Mouse (Mus musculus): ENCODE data around the gene BC049352.

Gene BC049352

DNA sequence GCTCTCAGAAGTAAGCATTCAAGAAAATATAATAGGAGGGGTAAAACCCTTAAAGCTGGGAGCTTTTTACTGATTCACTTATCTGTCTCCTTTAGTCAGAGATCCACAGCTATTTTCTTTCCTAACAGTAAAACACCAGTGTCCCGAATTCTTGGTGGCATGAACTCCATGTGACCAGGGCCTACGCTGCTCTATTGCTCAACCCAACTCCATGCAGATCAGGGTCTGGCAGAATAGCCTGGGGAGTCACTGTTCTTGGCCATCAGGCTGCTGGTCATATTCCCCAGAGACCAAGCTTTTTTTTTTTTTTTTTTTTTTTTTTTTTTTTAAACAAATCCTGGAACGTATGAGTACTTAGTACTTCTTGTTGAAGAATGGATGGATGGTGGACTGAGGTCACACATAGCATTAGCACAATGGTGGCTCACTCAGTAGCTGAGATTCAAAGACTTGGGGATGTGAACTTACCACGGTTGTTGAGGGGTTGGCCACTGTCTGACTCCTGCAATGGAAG lies 7.9 kb downstream of the BC049352 start:
- in situ Hi-C loops (cut with MboI): no loop called here

DNA sequence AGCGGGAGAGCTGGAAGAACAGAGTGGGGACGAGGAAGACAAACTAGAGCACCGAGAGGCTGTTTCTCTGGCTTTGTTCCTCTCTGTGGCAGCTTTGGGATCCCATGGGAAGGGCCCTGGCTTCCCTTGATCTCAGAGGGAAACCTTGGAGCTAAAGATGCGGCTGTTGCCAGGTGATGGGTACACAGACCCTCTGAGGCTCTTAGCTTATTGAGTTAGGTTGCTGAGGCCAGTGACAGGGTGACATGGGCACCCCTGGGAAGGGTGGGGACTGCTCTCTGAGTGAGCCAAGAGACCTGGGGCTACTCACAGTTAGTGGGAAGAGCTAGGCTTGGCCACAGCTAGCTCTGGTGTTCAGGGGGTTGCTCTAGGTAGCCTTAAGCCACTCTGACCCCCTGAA lies 13.7 kb downstream of the BC049352 start:
- in situ Hi-C loops (cut with MboI): no loop called here

GRCm38 (mm10) chr9:45196125-45196830 lies 14.5 kb downstream of the BC049352 start:
- in situ Hi-C loops (cut with MboI): no loop called here

- in situ Hi-C loops (cut with MboI): no loop called here
Observed at GRCm38 (mm10) chr9:45197549-45197948, 15.7 kb downstream of the BC049352 start.

GRCm38 (mm10) chr9:45201319-45201947 lies 19.6 kb downstream of the BC049352 start:
- in situ Hi-C loops (cut with MboI): no loop called here

DNA sequence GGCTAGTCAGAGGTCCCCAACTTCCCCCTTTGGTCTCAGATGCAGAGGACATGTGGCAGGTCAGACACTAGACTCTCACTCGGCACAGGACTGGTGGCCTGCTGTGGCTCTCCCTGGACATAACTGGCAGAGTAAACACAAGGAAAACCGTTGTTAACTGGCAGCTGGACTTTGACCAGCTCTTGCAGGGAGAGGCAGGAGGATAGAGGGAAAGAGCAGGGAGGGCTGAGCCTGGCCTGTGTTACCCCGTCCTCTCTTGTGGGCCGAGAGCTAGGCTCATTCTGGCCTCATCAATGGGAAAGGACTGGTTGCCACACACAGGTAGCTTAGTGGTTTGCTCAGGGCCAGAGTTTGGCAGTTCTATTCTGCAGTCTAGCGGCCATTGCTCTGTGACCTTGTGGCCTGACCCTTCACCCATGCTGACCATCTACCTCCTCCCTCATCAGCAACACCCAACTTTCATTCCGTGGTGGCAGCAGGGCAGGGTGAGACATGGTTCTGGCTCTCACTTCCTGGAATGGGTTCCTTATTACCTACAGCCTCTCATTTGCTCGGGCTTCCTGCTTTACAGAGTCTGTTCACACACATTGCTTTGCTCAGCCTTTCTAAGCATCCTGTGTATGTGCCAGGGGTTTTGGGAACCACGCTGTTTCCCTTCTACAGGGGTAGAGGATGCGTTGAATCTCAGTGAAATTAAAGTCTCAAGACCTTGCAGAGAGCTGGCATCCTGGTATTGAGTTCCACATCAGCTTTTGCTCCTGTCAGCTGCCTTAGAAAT lies 20.4 kb downstream of the BC049352 start:
- in situ Hi-C loops (cut with MboI): no loop called here

- in situ Hi-C loops (cut with MboI): no loop called here
Observed at GRCm38 (mm10) chr9:45203797-45204410, 22.1 kb downstream of the BC049352 start, which contains the start of gene Tmprss4. Tmprss4 (minus strand) TSS chr9:45204092.

- in situ Hi-C loops (cut with MboI): no loop called here
Observed at GRCm38 (mm10) chr9:45205143-45205542, 23.3 kb downstream of the BC049352 start.

- in situ Hi-C loops (cut with MboI): no loop called here
Observed at GRCm38 (mm10) chr9:45206121-45206520, 24.3 kb downstream of the BC049352 start.

GRCm38 (mm10) chr9:45207015-45207743 lies 25.4 kb downstream of the BC049352 start:
- in situ Hi-C loops (cut with MboI): no loop called here

DNA sequence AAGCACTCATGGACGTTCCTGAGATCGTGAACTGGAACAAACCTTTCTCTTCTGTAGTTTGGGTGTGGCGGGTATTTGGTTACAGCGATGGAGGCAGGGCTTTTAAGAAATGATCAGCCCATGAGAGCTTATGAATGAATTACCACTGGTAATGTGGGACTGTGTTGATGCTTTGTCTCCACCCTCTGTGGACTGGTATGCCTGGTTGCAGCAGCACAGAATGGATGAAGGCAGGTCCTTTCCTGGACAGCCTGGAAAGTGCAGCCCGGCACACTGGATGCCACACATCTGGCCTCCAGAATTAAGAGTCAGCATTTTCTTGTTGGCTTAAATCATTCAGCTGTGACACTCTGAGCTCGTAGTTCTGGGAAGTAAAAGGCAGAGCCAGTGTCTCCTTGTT lies 30.2 kb downstream of the BC049352 start:
- in situ Hi-C loops (cut with MboI): no loop called here

GRCm38 (mm10) chr9:45215526-45216179 lies 33.8 kb downstream of the BC049352 start:
- in situ Hi-C loops (cut with MboI): loop anchor here (5.0 kb wide), 1 partner anchor 177 kb away; no protein-coding TSS in a partner anchor

GRCm38 (mm10) chr9:45219644-45220043 lies 37.8 kb downstream of the BC049352 start:
- in situ Hi-C loops (cut with MboI): loop anchor here (5.0 kb wide), 2 partner anchors 83 to 173 kb away; no protein-coding TSS in a partner anchor

DNA sequence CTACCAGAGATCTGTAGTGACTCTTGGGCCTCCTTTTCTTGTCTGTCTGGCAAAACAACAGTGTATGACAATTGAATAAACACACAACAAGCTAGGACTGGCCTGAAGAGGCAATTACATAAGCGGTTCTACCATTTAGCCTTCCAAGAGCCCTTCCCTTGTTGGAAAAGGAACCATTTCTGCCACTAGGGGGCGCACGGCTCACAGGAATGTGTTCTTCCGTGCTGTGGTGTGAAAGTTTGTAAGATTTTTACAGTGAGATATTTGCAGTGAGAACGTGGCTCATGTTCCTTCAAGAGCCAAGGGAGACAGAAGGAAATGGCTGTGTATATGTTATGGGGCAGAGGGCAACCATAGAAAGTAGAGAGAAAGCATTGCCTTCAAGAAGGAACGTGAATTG lies 39.8 kb downstream of the BC049352 start:
- in situ Hi-C loops (cut with MboI): loop anchor here (5.0 kb wide), 1 partner anchor 81 kb away; no protein-coding TSS in a partner anchor

DNA sequence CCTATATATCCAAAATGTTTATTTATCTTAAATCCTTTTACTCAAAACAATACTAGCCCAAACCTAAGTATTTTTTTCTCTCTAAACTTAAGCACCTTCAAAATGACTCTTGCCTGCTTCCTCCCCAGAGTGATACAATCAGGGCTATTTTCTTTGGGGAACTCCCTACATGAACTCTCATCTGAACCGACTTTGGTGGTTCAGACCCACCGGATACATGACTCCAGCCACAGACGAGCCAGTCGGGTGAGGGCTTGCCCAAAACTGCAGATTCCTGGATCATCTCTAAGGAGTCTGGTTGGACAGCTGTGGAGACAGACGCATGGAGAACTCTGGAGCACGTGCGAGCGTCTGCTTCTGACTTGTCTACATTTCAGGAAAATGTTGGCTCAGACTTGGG lies 47.6 kb downstream of the BC049352 start:
- in situ Hi-C loops (cut with MboI): no loop called here

DNA sequence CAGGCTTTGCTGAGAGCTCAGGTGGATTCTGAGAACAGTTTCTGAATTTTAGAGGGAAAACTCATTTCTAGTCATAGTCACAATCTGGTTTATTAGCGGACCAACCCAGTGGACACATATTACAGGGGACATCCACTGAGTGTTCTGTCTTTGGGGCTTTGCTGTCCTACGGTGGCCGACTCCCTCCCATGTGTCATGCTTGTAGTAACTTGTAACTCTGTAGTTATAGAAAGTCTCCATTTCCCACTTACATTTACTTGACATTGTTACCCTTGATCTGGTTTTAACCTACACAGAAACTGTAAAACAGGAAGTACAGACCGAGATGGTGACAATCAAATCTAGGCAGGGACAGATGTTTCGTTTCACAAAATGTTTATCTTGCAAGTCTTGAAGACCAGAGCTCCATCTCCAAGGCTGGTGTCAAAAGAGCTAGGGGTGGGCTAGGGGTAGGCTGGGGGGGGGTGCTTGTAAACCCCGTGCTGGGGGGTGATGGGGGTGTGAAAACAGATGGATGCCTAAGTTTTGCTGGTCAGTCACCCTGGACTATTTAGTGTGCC lies 53.9 kb downstream of the BC049352 start:
- in situ Hi-C loops (cut with MboI): no loop called here

GRCm38 (mm10) chr9:45236744-45237143 lies 54.9 kb downstream of the BC049352 start:
- in situ Hi-C loops (cut with MboI): no loop called here

DNA sequence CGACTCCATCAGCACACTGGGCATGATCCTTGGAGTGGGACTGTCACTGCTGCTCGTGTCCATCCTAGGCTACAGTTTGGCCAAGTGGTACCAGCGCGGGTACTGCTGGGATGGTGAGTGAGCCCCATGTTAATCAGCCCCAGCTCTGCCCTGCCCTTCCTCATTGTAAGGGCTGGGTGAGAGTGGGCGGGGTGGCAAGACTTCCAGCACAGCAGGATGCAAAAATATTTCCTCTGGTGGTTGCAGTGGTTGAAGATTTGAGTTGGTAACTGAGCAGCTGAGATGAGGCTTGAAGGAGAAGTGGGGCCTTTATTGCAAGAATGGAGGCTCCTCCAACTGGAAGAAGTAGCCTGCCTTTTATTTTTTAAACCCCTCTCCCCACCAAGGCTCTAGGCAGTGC lies 59.6 kb downstream of the BC049352 start:
- in situ Hi-C loops (cut with MboI): loop anchor here (10.0 kb wide), 1 partner anchor 53 kb away; no protein-coding TSS in a partner anchor

- in situ Hi-C loops (cut with MboI): loop anchor here (10.0 kb wide), 1 partner anchor 49 kb away; no protein-coding TSS in a partner anchor
Observed at GRCm38 (mm10) chr9:45245432-45245831, 63.6 kb downstream of the BC049352 start.

DNA sequence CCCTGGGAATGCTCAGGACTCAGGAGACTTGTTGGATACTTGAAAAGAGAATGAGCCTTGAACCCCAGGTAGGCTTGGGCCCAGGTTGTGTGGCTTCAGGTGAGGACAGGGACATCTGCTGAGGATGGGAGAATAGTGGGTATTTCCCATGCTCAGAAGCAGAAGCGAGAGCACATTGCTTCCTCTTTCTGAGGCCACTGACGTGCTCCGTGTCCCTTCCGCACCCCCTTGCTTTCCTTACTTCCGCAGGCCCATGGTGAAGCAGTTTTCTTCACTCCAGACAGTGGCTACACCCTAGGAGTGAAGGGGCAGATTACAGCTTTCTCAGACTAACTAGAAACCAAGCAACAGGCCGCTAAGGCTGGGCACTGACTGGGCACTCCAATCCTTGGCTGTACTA lies 64.3 kb downstream of the BC049352 start:
- in situ Hi-C loops (cut with MboI): loop anchor here (10.0 kb wide), 1 partner anchor 49 kb away; no protein-coding TSS in a partner anchor

All from mature B cell (primary cell).